Mouse (Mus musculus): Measurements from ENCODE around the gene Etnk1.

- TF ChIP-seq MXI1 (IDR thresholded peaks at IDR 0.05; ENCODE audit: low read depth, low read length) (no peak), NRF1 (IDR thresholded peaks at IDR 0.05; ENCODE audit: insufficient read depth, low read depth, low read length, poor library complexity, severe bottlenecking) (no peak), ZC3H11A (IDR thresholded peaks at IDR 0.05; ENCODE audit: low read depth, low read length) (no peak), CTCF (IDR thresholded peaks at IDR 0.05 in 2 of 3, conservative IDR thresholded peaks at IDR 0.05 in 1 of 3; ENCODE audit: control insufficient read depth in 1 of 3, insufficient read depth in 1 of 3, low read depth in 2 of 3, low read length in 3 of 3, poor library complexity in 1 of 3, severe bottlenecking in 1 of 3) (no peak)
Observed at GRCm38 (mm10) chr6:143213461-143213860, 46.4 kb downstream of the Etnk1 start.

Data from MEL (cell line).